ENCODE assay signal across 16 mouse cellular contexts in the genomic region with DNA sequence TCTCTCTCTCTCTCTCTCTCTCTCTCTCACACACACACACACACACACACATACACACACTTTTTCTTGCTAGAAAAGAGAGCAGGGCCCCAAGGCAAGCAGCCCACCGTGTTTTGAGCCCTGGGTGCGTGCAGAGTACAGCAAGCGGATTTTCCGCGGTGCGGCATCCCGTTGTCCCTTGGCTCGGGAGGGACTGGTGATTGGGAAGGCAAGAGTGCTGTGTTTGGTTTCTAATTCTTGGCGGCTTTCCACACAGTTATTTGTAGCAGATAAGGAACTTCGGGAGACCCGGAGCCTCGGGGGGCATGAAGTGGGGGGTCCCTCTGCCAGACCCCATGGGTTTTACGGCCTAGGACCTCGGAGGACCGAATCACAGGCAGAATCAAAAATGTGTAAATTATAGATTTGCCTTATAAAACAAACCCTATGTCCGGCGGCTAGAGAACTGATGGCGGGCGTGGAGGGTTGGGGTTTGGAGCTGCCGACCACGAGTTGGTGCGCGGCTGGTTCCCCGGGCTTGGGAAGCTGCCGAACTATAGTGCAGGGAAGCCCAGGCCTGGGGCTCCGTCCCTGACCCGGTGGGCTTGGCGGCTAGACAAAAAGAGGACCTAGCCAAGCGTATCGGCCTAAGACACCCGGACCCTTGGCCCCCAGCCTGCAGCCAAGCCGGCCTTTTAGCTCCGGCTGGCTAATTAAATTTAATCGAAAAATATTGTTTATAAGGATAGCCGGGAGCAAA. TPM values are rescaled to one million over a fixed set of nuclear protein-coding genes. Genes with fewer than 3 reads are reported as not detected.
DNase-seq lines count a peak whose midpoint lies in the region; ATAC-seq lines count a peak whose summit lies in the region.
"Had no signal": no experiment of that assay in that cellular context is flagged by ENCODE, and none has a peak within 500 bp of the region (broad histone marks: within the 10 kb centered on the region; RNA-seq: fewer than 3 reads in every experiment).

No protein-coding gene starts in this region.

- H3K4me3 ChIP-seq in limb, embryonic 11.5 days (ENCODE audit: low read depth, low read length) = peak overlapping the region; percentile 41
- H3K4me3 ChIP-seq: embryonic facial prominence, embryonic 12.5 days; layer of hippocampus, adult 2 months; midbrain, embryonic 15.5 days had no signal

- H3K27ac ChIP-seq in limb, embryonic 11.5 days (replicated peaks; ENCODE audit: low read depth, low read length) = peak overlapping the region; percentile 90
- H3K27ac ChIP-seq: embryonic facial prominence, embryonic 12.5 days; layer of hippocampus, adult 2 months; midbrain, embryonic 15.5 days had no signal

- ATAC-seq in limb, embryonic 11.5 days (ENCODE audit: insufficient number of reproducible peaks, low FRiP score, low TSS enrichment, low read depth) = no peak
- no peak for ATAC-seq in megakaryocyte, adult 5-6 weeks (ENCODE audit: poor library complexity, severe bottlenecking)
- ATAC-seq: forebrain, postnatal 0 days; midbrain, embryonic 15.5 days had no signal

- peak; percentile 38 to 42 for DNase-seq in cerebellum, postnatal 10 days
- no peak for DNase-seq in cerebellum, postnatal 4 days (ENCODE audit: low spot score in 2 of 2)
- DNase-seq in left cerebral cortex, postnatal 4 days = peak; percentile 6
- DNase-seq in left cerebral cortex, postnatal 36 days (ENCODE audit: low spot score in 2 of 2) = no peak
- DNase-seq in ZHBTc4 (ENCODE audit: low read depth, low spot score) = peak; percentile 39
- peak; percentile 67 for DNase-seq in limb, embryonic 11.5 days (ENCODE audit: low spot score)
- no peak for DNase-seq in adrenal gland, adult 2 months
- DNase-seq: kidney, adult 11 months had no signal

- 0 out of 2 replicates have a peak, but pooled peaks cover 8% of the 10 kb centered on the region for H3K4me1 ChIP-seq in limb, embryonic 11.5 days (ENCODE audit: control insufficient read depth, insufficient read depth, low read length)
- H3K4me1 ChIP-seq: embryonic facial prominence, embryonic 12.5 days; midbrain, embryonic 15.5 days had no signal

- H3K36me3 ChIP-seq in limb, embryonic 11.5 days (ENCODE audit: control insufficient read depth, insufficient read depth, low read length) = no peaks in the 10 kb centered on the region
- H3K36me3 ChIP-seq: embryonic facial prominence, embryonic 12.5 days; midbrain, embryonic 15.5 days had no signal

- WGBS in limb, embryonic 11.5 days = under 1% methylated on average over 35 of the region's 35 CpGs

- no peaks in the 10 kb centered on the region; the same call in 1 of the 2 replicates for H3K9me3 ChIP-seq in limb, embryonic 11.5 days (ENCODE audit: control insufficient read depth, low read length)
- H3K9me3 ChIP-seq: embryonic facial prominence, embryonic 12.5 days; midbrain, embryonic 15.5 days had no signal

- H3K27me3 ChIP-seq in limb, embryonic 11.5 days (ENCODE audit: control insufficient read depth, insufficient read depth, low read length) = peaks cover 85% of the 10 kb centered on the region

- H3K9ac ChIP-seq in limb, embryonic 11.5 days (ENCODE audit: low read length) = peak overlapping the region; percentile 93
- H3K9ac ChIP-seq: embryonic facial prominence, embryonic 12.5 days; forebrain, postnatal 0 days; midbrain, embryonic 15.5 days had no signal

- H3K4me2 ChIP-seq in limb, embryonic 11.5 days (ENCODE audit: low read depth, severe bottlenecking) = peak overlapping the region; percentile 69
- H3K4me2 ChIP-seq: embryonic facial prominence, embryonic 12.5 days; midbrain, embryonic 15.5 days had no signal

- intact Hi-C loops in left cerebral cortex, postnatal 4 days (cut with DNase I) = no loop called here
- intact Hi-C loops in left cerebral cortex, postnatal 36 days (cut with DNase I) = loop anchor here (10.0 kb wide), 1 partner anchor 630 kb away; the partner anchor contains the start of gene Lhx5

RNA-seq across cellular contexts. Expression of gene Tbx5, which starts 28.0 kb away (rescaled TPM):
- not detected for total RNA-seq in left cerebral cortex, postnatal 4 days (2021)
- not detected for total RNA-seq in left cerebral cortex, postnatal 36 days (2021)
- 34.3 and 40.5 TPM in 2 replicates for polyA plus RNA-seq in limb, embryonic 11.5 days (2014; fragmentation: Nextera tagmentation; extraction: Ambion mirVana)
- total RNA-seq in adrenal gland, adult 2 months (2021) = under 1 TPM; 0.12 to 0.66 TPM
- polyA plus RNA-seq in adrenal gland, adult 2 months (2012; rRNA removed) = 0.22 and 0.38 TPM in 2 replicates
- not detected in 2 replicates for total RNA-seq in megakaryocyte, adult 5-6 weeks (2015)
- total RNA-seq in megakaryocyte, adult 5-6 weeks (2017) = not detected in 2 replicates
- total RNA-seq: ES-E14; layer of hippocampus, adult 2 months; left cerebral cortex, postnatal 25 days; neutrophil, adult 5-6 weeks had no signal
- polyA plus RNA-seq: forebrain, postnatal 0 days had no signal

Comparison
In these comparisons a context has a peak if more than half of its experiments do, and no peak if none do; other contexts are left out.
1. DNase-seq: peak in cerebellum, postnatal 10 days (2 of 2), left cerebral cortex, postnatal 4 days (single experiment), ZHBTc4 (single experiment) and limb, embryonic 11.5 days (single experiment); none in cerebellum, postnatal 4 days (0 of 2), left cerebral cortex, postnatal 36 days (0 of 2) and adrenal gland, adult 2 months (single experiment).